ENCODE assay signal across 23 mouse cellular contexts in the genomic region with DNA sequence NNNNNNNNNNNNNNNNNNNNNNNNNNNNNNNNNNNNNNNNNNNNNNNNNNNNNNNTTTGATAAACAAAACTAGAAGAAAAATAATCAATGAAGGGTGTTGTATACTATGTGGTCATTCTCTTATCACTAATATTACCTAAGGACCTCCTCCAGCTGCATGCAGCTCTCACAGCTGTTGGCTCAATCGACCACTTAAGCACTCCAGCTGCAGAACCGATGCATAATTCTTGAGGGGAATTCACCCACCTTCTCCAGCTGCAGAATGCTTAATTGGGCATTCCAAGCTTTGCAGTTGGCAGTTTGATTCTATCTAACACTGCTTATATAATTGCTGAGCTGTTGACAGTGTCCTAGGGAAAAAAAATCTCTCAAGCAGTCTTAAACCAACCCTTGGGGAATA.
"Had no signal": no experiment of that assay in that cellular context is flagged by ENCODE, and none has a peak within 500 bp of the region (broad histone marks: within the 10 kb centered on the region; RNA-seq: fewer than 3 reads in every experiment).

No protein-coding gene starts in this region.

- H3K9me3 ChIP-seq: limb, embryonic 10.5 days; limb, embryonic 13.5 days; liver, embryonic 12.5 days; liver, embryonic 15.5 days; midbrain, embryonic 12.5 days; midbrain, embryonic 15.5 days; neural tube, embryonic 12.5 days; neural tube, embryonic 15.5 days had no signal

- H3K9ac ChIP-seq: limb, embryonic 13.5 days; liver, embryonic 12.5 days; liver, embryonic 15.5 days; midbrain, embryonic 12.5 days; midbrain, embryonic 15.5 days; neural tube, embryonic 12.5 days; neural tube, embryonic 15.5 days had no signal

- H3K27ac ChIP-seq: limb, embryonic 10.5 days; limb, embryonic 13.5 days; liver, embryonic 12.5 days; liver, embryonic 15.5 days; midbrain, embryonic 12.5 days; midbrain, embryonic 15.5 days; neural tube, embryonic 12.5 days; neural tube, embryonic 15.5 days; stomach, postnatal 0 days had no signal

- H3K27me3 ChIP-seq: limb, embryonic 13.5 days; liver, embryonic 12.5 days; liver, embryonic 15.5 days; megakaryocyte, embryonic 14.5 days; midbrain, embryonic 12.5 days; midbrain, embryonic 15.5 days; neural tube, embryonic 12.5 days; neural tube, embryonic 15.5 days had no signal

- H3K4me1 ChIP-seq: limb, embryonic 13.5 days; liver, embryonic 12.5 days; liver, embryonic 15.5 days; megakaryocyte, embryonic 14.5 days; neural tube, embryonic 12.5 days; neural tube, embryonic 15.5 days had no signal

- H3K4me2 ChIP-seq: limb, embryonic 13.5 days; liver, embryonic 12.5 days; liver, embryonic 15.5 days; midbrain, embryonic 15.5 days; neural tube, embryonic 12.5 days; neural tube, embryonic 15.5 days had no signal

- H3K4me3 ChIP-seq: limb, embryonic 10.5 days; limb, embryonic 13.5 days; liver, embryonic 12.5 days; liver, embryonic 15.5 days; megakaryocyte, embryonic 14.5 days; midbrain, embryonic 12.5 days; midbrain, embryonic 15.5 days; neural tube, embryonic 12.5 days; neural tube, embryonic 15.5 days had no signal

- DNase-seq: kidney, adult 2 months; kidney, postnatal 10 days; kidney, postnatal 36 days; layer of hippocampus, postnatal 36 days; liver; lung, adult 2 months; right cerebral cortex, adult 18-20 months; right cerebral cortex, postnatal 14 days; right cerebral cortex, postnatal 4 days; thymus, adult 2 months; thymus, postnatal 14 days; thymus, postnatal 4 days had no signal

- ATAC-seq: intestine, postnatal 0 days; liver, embryonic 12.5 days; midbrain, embryonic 15.5 days had no signal

- H3K36me3 ChIP-seq: limb, embryonic 10.5 days; limb, embryonic 13.5 days; liver, embryonic 12.5 days; liver, embryonic 15.5 days; midbrain, embryonic 12.5 days; midbrain, embryonic 15.5 days; neural tube, embryonic 12.5 days; neural tube, embryonic 15.5 days had no signal
